Mouse (Mus musculus): ENCODE measurements around the gene Proz. TPM values are rescaled to one million over a fixed set of nuclear protein-coding genes. Genes with fewer than 3 reads are reported as not detected.
A peak's percentile ranks its signal among the peaks of the same experiment; 100 is the strongest.

Proz gene
- polyA plus RNA-seq, 1 experiment from 2014 or later, result 0.91 TPM

DNA sequence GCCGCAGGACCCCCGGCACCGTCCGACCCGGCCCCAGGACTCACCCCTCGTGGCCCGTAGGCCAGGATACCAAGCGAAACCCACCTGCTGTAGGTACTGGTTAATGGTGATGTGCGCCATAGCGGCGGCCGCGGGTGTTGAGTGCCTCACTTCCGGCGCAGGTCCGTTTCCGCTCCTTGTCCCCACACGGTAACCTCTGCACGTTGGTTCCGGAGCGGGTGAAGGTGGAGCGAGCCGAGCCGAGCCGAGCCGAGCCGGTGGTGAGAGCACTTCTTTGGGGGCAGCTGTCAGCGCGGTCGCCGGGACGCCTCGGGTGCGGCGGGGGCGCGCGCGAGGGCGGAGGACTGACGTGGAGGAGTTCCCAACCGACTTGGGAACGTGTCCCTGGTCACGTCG is 44.0 kb downstream of the Proz start:
- H3K36me3 ChIP-seq (ENCODE audit: control insufficient read depth, insufficient read depth, low read length), result peaks cover 3% of the 10 kb centered on the region; the same call in 1 of the 2 replicates
- WGBS, result under 1% methylated on average over 39 of the region's 45 CpGs
- H3K9ac ChIP-seq (replicated peaks; ENCODE audit: low read depth, low read length), result peak overlapping the region; percentile 74
- H3K27ac ChIP-seq (ENCODE audit: low read depth, low read length), result peak overlapping the region; percentile 96
- peak overlapping the region; percentile 95 for H3K4me2 ChIP-seq (ENCODE audit: low read depth, low read length)
- H3K9me3 ChIP-seq (ENCODE audit: control insufficient read depth, low read length), result no peaks in the 10 kb centered on the region
- peak; percentile 83 for ATAC-seq (ENCODE audit: low read depth)
- H3K27me3 ChIP-seq (ENCODE audit: control insufficient read depth, insufficient read depth, low read length), result no peaks in the 10 kb centered on the region
- peaks cover 9% of the 10 kb centered on the region; the same call in 1 of the 2 replicates for H3K4me1 ChIP-seq (ENCODE audit: control insufficient read depth, insufficient read depth, low read length)
- peak overlapping the region; percentile 92 for H3K4me3 ChIP-seq (ENCODE audit: low read depth, low read length)

DNA sequence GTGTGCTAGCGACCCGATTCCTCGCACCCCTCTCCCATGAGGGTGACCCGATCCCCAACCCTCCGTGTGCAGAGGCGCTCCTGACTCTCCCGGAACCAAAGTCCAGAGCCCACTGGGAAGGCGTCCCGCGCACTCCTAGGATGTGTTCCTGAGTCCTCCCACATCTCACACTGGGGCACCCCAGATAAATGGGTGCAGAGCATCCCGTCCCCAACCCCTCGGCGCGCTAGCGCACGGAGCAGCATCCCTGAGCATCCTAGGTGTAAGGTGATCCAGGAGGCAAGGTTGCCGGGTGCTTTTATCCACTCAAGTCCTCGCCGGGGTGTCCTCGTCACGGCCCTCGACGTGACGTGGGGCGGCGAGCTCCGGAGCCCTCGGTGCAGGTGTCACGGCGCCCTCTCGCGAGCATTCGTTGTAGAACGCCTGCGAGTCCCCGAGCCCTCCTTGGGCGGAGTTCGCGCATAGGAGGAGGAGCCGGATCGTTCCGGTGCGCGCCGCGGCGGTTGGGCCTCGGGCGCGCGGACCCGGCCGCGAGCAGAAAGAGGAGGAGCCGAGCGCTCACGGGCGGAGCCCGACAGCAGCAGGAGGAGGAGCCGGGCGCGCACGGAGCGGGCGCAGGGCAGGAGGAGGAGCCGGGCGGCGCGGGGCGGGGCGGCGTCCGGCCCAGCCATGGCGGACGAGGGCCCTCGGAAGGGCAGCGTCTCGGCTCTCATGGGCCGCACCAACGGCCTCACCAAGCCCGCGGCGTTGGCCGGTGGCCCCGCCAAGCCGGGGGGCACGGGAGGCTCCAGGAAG is 44.6 kb downstream of the Proz start, which contains the start of the genes Pcid2 and Cul4a:
Gene Pcid2, minus strand, starts transcription at position 373 of the 795 bp plus-strand sequence.
Gene Cul4a, plus strand, starts transcription at position 535 of the 795 bp plus-strand sequence.
- WGBS, result under 1% methylated on average over 69 of the region's 87 CpGs
- H3K4me3 ChIP-seq (ENCODE audit: low read depth, low read length), result peak within 1 kb of the TSS; percentile 92
- no peaks in the 10 kb centered on the region for H3K27me3 ChIP-seq (ENCODE audit: control insufficient read depth, insufficient read depth, low read length)
- no peaks in the 10 kb centered on the region for H3K9me3 ChIP-seq (ENCODE audit: control insufficient read depth, low read length)
- peak; percentile 95 for ATAC-seq (ENCODE audit: low read depth)
- H3K4me2 ChIP-seq (ENCODE audit: low read depth, low read length), result peak within 1 kb of the TSS; percentile 95
- peak within 1 kb of the TSS; percentile 92 for H3K9ac ChIP-seq (replicated peaks; ENCODE audit: low read depth, low read length)
- peak within 1 kb of the TSS; percentile 96 for H3K27ac ChIP-seq (ENCODE audit: low read depth, low read length)
- H3K36me3 ChIP-seq (ENCODE audit: control insufficient read depth, insufficient read depth, low read length), result peaks cover 3% of the 10 kb centered on the region; the same call in 1 of the 2 replicates
- H3K4me1 ChIP-seq (ENCODE audit: control insufficient read depth, insufficient read depth, low read length), result peaks cover 12% of the 10 kb centered on the region

DNA sequence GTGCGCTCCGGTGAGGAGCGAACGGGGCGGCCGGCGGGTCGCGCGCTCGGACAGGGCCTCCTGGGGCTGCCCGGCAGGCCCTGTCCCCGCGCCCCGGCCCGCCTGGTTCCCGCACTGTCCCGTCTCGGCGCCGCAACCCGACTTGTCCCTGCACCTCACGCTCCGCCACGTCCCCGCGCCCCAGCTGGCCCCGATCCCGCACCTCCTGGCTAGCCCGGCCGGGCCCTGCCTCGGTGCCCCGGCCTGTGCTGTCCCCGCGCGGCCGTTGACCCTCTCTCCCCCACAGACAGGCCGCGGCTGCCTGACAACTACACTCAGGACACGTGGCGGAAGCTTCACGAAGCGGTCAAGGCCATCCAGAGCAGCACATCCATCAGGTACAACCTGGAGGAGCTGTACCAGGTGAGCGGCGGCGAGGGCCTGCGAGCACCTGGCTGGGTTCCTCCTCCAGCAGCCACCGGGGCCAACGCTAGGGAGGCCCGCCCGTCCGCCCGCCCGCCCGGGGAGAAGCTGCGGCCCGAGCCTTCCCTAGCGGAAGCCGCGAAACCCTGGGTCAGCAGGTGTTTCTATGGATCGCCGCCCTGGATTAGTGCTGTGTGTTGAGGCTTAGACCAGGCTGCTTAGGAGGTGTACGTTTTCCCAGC is 45.3 kb downstream of the Proz start:
- Histone ChIP-seq H3K27ac (ENCODE audit: low read depth, low read length) (peak overlapping the region; percentile 84), H3K36me3 (ENCODE audit: control insufficient read depth, insufficient read depth, low read length) (peaks cover 3% of the 10 kb centered on the region; the same call in 1 of the 2 replicates), H3K4me1 (ENCODE audit: control insufficient read depth, insufficient read depth, low read length) (peaks cover 17% of the 10 kb centered on the region), H3K4me2 (ENCODE audit: low read depth, low read length) (peak overlapping the region; percentile 95), H3K9me3 (ENCODE audit: control insufficient read depth, low read length) (no peaks in the 10 kb centered on the region), H3K27me3 (ENCODE audit: control insufficient read depth, insufficient read depth, low read length) (no peaks in the 10 kb centered on the region), H3K4me3 (ENCODE audit: low read depth, low read length) (peak overlapping the region; percentile 92), H3K9ac (replicated peaks; ENCODE audit: low read depth, low read length) (peak overlapping the region; percentile 92)
- peak; percentile 52 for ATAC-seq (ENCODE audit: low read depth)
- under 1% methylated on average over 58 of the region's 63 CpGs for WGBS

DNA sequence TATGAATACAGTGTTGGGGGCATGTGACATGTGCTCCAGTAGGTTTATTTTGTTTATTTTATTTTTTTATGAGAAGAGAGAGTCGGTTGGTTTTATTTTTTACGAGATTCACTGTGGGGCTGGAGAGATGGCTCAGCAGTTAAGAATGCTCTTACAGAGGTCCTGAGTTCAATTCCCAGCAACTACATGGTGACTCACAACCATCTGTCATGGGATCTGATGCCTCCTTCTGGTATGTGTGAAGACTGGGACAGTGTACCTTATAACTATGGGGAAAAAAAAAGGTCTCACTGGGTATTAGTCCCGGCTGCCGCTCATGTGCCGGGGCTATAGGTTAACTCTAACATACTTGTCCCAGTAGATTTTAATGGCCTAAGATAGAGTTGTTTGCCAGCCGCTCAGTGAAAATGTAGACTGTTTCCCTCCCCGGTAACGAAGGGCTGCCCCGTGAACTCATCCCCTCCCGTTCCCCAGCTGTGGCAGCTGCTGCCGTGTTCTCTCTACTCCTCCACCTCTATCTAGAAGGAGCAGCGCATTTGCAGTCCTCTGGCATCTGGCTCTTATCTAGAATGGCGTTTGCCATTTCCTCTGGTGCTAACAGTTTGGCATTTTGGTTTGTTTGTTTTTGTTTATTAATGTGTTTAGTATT is 47.4 kb downstream of the Proz start:
- ATAC-seq (ENCODE audit: low read depth), result no peak
- Histone ChIP-seq H3K4me3 (ENCODE audit: low read depth, low read length) (no peak overlapping the region), H3K4me2 (ENCODE audit: low read depth, low read length) (no peak overlapping the region), H3K9me3 (ENCODE audit: control insufficient read depth, low read length) (no peaks in the 10 kb centered on the region), H3K27me3 (ENCODE audit: control insufficient read depth, insufficient read depth, low read length) (no peaks in the 10 kb centered on the region), H3K27ac (ENCODE audit: low read depth, low read length) (no peak overlapping the region), H3K36me3 (ENCODE audit: control insufficient read depth, insufficient read depth, low read length) (0 out of 2 replicates have a peak, but pooled peaks cover 3% of the 10 kb centered on the region), H3K9ac (replicated peaks; ENCODE audit: low read depth, low read length) (no peak overlapping the region), H3K4me1 (ENCODE audit: control insufficient read depth, insufficient read depth, low read length) (peaks cover 17% of the 10 kb centered on the region)
- 92% methylated on average over 13 of the region's 13 CpGs for WGBS

DNA sequence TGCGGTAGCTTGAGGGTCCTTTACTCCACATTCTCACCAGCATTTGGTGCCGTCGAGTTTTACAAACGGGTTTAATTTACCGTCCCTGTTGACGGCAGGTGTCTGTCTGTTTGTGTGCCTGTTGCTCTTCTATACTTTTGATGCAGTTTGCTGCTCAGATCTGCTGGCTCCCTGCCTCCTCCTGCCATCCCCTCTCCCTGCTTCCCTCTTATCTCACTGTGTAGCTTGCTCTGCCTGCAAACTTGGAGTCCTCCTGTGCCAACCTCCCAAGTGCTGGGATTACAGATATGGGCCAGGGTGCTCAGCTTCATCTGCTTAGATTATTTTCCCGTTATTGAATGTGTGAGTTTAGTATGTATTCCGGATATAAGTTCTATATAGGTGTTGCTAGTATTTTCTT is 48.3 kb downstream of the Proz start:
- peaks cover 12% of the 10 kb centered on the region for H3K4me1 ChIP-seq (ENCODE audit: control insufficient read depth, insufficient read depth, low read length)
- no peaks in the 10 kb centered on the region for H3K27me3 ChIP-seq (ENCODE audit: control insufficient read depth, insufficient read depth, low read length)

DNA sequence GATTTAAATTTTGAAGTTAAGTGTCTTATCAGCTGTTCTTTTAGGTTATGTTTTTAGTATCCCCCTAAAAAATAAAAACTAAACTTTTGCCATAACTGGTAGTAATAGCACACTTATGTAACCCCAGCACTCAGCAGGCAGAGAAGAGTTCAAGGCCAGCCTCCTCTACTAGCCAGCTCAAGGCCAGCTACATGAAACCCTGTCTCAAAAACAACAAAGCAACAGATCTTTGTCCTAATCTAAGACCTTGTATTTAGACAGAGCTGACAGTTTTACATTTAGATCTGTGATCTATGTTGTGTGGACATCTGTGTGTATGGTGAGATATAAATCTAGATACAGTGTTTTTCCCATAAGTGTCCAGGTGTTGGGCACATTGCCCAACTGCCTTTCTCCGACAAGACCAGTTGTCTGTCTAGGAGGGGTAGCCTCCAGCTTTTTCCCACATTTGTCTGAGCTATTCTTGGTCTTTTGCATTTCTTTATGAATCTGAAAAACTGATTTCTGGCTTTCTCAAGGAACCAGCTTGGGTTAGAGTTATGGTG is 48.8 kb downstream of the Proz start:
- Histone ChIP-seq H3K4me3 (ENCODE audit: low read depth, low read length) (no peak overlapping the region), H3K9me3 (ENCODE audit: control insufficient read depth, low read length) (no peaks in the 10 kb centered on the region), H3K9ac (replicated peaks; ENCODE audit: low read depth, low read length) (no peak overlapping the region), H3K27me3 (ENCODE audit: control insufficient read depth, insufficient read depth, low read length) (no peaks in the 10 kb centered on the region), H3K36me3 (ENCODE audit: control insufficient read depth, insufficient read depth, low read length) (0 out of 2 replicates have a peak, but pooled peaks cover 3% of the 10 kb centered on the region), H3K27ac (ENCODE audit: low read depth, low read length) (no peak overlapping the region), H3K4me2 (ENCODE audit: low read depth, low read length) (no peak overlapping the region), H3K4me1 (ENCODE audit: control insufficient read depth, insufficient read depth, low read length) (peaks cover 10% of the 10 kb centered on the region)
- no peak for ATAC-seq (ENCODE audit: low read depth)
- WGBS, result 61% methylated on average over 1 of the region's 1 CpGs

More for the DNA sequence above, 48.3 kb downstream of the Proz start:
- Histone ChIP-seq H3K9me3 (ENCODE audit: control insufficient read depth, low read length) (no peaks in the 10 kb centered on the region), H3K4me2 (ENCODE audit: low read depth, low read length) (no peak overlapping the region), H3K9ac (replicated peaks; ENCODE audit: low read depth, low read length) (no peak overlapping the region), H3K36me3 (ENCODE audit: control insufficient read depth, insufficient read depth, low read length) (0 out of 2 replicates have a peak, but pooled peaks cover 3% of the 10 kb centered on the region), H3K27ac (ENCODE audit: low read depth, low read length) (no peak overlapping the region), H3K4me3 (ENCODE audit: low read depth, low read length) (no peak overlapping the region)
- WGBS, result 92% methylated on average over 8 of the region's 8 CpGs
- ATAC-seq (ENCODE audit: low read depth), result no peak

DNA sequence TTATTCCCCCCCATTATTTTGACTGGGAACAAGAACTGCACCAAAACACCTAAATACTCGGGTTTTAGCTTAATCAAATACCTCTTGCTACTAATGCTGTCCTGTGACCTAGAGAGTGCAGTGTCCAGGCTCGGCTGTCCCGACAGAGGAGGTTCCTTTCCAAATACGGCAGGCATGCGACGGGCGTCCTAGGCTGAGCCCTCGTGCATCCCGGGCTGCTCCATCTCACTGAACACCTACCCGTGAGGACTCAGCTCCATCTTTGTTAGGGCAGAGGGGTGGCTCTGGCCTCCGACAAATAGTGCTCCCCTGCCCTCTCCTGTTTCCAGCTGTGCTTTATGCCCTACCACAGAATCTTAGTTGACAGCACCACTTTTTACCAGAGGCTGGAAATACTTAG is 51.2 kb downstream of the Proz start:
- Histone ChIP-seq H3K4me1 (ENCODE audit: control insufficient read depth, insufficient read depth, low read length) (peaks cover 8% of the 10 kb centered on the region), H3K9ac (replicated peaks; ENCODE audit: low read depth, low read length) (no peak overlapping the region), H3K4me2 (ENCODE audit: low read depth, low read length) (no peak overlapping the region), H3K27me3 (ENCODE audit: control insufficient read depth, insufficient read depth, low read length) (no peaks in the 10 kb centered on the region), H3K4me3 (ENCODE audit: low read depth, low read length) (no peak overlapping the region), H3K27ac (ENCODE audit: low read depth, low read length) (no peak overlapping the region), H3K36me3 (ENCODE audit: control insufficient read depth, insufficient read depth, low read length) (0 out of 2 replicates have a peak, but pooled peaks cover 3% of the 10 kb centered on the region), H3K9me3 (ENCODE audit: control insufficient read depth, low read length) (no peaks in the 10 kb centered on the region)
- WGBS, result 90% methylated on average over 11 of the region's 11 CpGs
- no peak for ATAC-seq (ENCODE audit: low read depth)

DNA sequence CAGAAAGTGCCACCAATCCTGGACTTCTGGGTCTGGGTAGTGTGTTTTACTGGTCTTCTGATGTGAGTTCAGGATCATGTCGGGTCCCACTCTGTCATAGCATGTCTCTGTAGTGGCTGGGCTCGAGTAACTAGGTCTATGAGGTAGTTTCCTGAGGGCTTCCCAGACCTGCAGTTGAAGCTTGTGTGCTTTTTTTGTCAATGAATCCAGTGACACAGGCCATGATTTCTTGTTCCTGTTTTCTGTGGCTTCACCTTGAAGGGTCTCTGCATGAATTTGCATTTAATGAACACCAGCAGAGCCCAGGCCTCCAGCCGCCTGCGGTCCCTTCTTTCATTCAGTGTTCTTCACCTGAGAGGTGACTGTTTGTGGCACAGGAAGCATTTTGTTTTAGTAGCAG is 52.5 kb downstream of the Proz start:
- H3K36me3 ChIP-seq (ENCODE audit: control insufficient read depth, insufficient read depth, low read length), result 0 out of 2 replicates have a peak, but pooled peaks cover 3% of the 10 kb centered on the region
- H3K4me2 ChIP-seq (ENCODE audit: low read depth, low read length), result no peak overlapping the region
- H3K4me3 ChIP-seq (ENCODE audit: low read depth, low read length), result no peak overlapping the region
- no peaks in the 10 kb centered on the region for H3K9me3 ChIP-seq (ENCODE audit: control insufficient read depth, low read length)
- H3K4me1 ChIP-seq (ENCODE audit: control insufficient read depth, insufficient read depth, low read length), result peaks cover 8% of the 10 kb centered on the region
- H3K27ac ChIP-seq (ENCODE audit: low read depth, low read length), result no peak overlapping the region
- ATAC-seq (ENCODE audit: low read depth), result no peak
- 95% methylated on average over 4 of the region's 4 CpGs for WGBS
- H3K9ac ChIP-seq (replicated peaks; ENCODE audit: low read depth, low read length), result no peak overlapping the region
- no peaks in the 10 kb centered on the region for H3K27me3 ChIP-seq (ENCODE audit: control insufficient read depth, insufficient read depth, low read length)
